Mouse (Mus musculus) G1E (cell line): ENCODE measurements around the gene Asb18. TPM values are rescaled to one million over a fixed set of nuclear protein-coding genes. Genes with fewer than 3 reads are reported as not detected.

Experiments used
- ATAC-seq: 2 replicates; pipeline ENCODE4 v1.8.0; 2016; ENCODE audit warnings: mild to moderate bottlenecking; ENCODE audit not compliant: insufficient number of reproducible peaks, poor library complexity, low FRiP score, severe bottlenecking; ENCODE audit errors: extremely low read depth
- DNase-seq: peaks from one replicate; pipeline ENCODE4 v3.0.0; 2012; ENCODE audit warnings: low spot score
- H3K27me3 ChIP-seq: 2 replicates; pipeline ENCODE4 v1.6.1; 2012; ENCODE audit warnings: mild to moderate bottlenecking, low read length, inconsistent platforms; ENCODE audit not compliant: insufficient read depth
- H3K36me3 ChIP-seq: replicated peaks from 2 replicates; pipeline ENCODE3; 2012; ENCODE audit warnings: mild to moderate bottlenecking, inconsistent platforms
- H3K4me1 ChIP-seq: 2 replicates; pipeline ENCODE4 v1.6.1; 2012; ENCODE audit warnings: low read depth, low read length, inconsistent platforms, mixed read lengths; ENCODE audit not compliant: insufficient read depth
- H3K4me3 ChIP-seq: 2 replicates; pipeline ENCODE4 v1.5.1; 2012; ENCODE audit warnings: low read depth, mild to moderate bottlenecking, inconsistent platforms, low read length, moderate library complexity, mixed read lengths
- H3K9me3 ChIP-seq: replicated peaks from 2 replicates; pipeline ENCODE4 v1.6.1; 2012; ENCODE audit warnings: inconsistent platforms
- CTCF ChIP-seq: IDR thresholded peaks from 2 replicates; pipeline ENCODE4 v1.5.1; 2012; ENCODE audit warnings: low read depth, low read length, inconsistent platforms, mixed read lengths
- GATA1 ChIP-seq: IDR thresholded peaks from 2 replicates; pipeline ENCODE4 v1.6.1; 2012; ENCODE audit warnings: borderline replicate concordance, low read length, inconsistent platforms, mixed read lengths
- GATA2 ChIP-seq: IDR thresholded peaks from 2 replicates; pipeline ENCODE4 v1.6.1; 2012; ENCODE audit warnings: low read depth, low read length, inconsistent platforms, borderline replicate concordance
- POLR2AphosphoS5 ChIP-seq: IDR thresholded peaks from 2 replicates; pipeline ENCODE4 v1.6.1; 2012; ENCODE audit warnings: low read depth, low read length, inconsistent platforms; ENCODE audit not compliant: insufficient replicate concordance
- TAL1 ChIP-seq: conservative IDR thresholded peaks from 2 replicates; pipeline ENCODE4 v1.6.1; 2012; ENCODE audit warnings: low read depth, low read length, inconsistent platforms, mixed read lengths
- polyA plus RNA-seq: library from polyadenylated mRNA; stranded (reverse); fragments of >175 nt; gene quantifications from 2 replicates; pipeline ENCODE4 v1.2.3, GENCODE M21; 2012
- total RNA-seq, 2 experiments: library from RNA; stranded (forward) in 1 of 2; stranded (reverse) in 1 of 2; fragments of 200-1000 nt in 1 of 2; fragments of >200 nt in 1 of 2; fragmentation: Nextera tagmentation in 1 of 2; gene quantifications; 2 replicates each; pipeline ENCODE4 v1.2.3; 2014 to 2017

The Asb18 gene
- total and polyA plus RNA-seq, 3 experiments = 0.05 TPM; not detected in 2

DNA sequence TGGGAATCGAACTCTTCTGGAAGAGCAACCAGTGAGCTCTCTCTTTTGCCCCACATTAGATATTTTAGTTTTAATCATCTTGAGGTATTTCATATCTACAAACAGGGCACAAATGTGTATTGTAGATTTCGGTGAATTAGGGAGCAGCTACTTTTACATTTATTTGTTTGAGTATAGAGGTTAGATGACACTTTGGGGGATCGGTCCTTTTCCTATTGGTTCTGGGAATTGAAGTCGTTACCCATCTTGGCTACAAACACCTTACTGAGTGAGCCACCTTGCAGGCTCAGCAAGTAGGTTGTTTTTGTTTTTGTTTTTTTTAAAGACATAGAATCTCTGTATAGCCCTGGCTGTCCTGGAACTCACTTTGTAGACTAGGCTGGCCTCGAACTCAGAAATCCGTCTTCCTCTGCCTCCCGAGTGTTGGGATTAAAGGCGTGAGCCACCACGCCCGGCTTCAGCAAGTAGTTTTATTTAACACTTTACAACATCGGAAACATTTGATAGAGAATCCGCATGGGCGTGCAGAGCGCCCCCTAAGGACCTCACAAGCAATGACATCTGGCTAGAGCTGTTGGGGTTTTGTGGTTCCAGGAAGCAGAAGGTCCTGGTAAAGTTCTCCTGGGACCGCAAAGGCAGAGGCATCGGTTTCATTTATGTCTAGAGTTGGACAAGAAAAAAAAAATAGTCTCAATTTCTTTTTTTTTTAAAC, 75.4 kb downstream of the Asb18 start:
- Histone ChIP-seq H3K36me3 (no peaks in the 10 kb centered on the region), H3K4me3 (no peak overlapping the region), H3K4me1 (no peaks in the 10 kb centered on the region), H3K9me3 (peaks cover 80% of the 10 kb centered on the region), H3K27me3 (peaks cover 2% of the 10 kb centered on the region; the same call in 1 of the 2 replicates)
- TF ChIP-seq TAL1 = no peak
- TF ChIP-seq CTCF = no peak
- TF ChIP-seq GATA1 = no peak
- TF ChIP-seq POLR2AphosphoS5 = no peak
- TF ChIP-seq GATA2 = no peak
- no peak for ATAC-seq
- no peak for DNase-seq

DNA sequence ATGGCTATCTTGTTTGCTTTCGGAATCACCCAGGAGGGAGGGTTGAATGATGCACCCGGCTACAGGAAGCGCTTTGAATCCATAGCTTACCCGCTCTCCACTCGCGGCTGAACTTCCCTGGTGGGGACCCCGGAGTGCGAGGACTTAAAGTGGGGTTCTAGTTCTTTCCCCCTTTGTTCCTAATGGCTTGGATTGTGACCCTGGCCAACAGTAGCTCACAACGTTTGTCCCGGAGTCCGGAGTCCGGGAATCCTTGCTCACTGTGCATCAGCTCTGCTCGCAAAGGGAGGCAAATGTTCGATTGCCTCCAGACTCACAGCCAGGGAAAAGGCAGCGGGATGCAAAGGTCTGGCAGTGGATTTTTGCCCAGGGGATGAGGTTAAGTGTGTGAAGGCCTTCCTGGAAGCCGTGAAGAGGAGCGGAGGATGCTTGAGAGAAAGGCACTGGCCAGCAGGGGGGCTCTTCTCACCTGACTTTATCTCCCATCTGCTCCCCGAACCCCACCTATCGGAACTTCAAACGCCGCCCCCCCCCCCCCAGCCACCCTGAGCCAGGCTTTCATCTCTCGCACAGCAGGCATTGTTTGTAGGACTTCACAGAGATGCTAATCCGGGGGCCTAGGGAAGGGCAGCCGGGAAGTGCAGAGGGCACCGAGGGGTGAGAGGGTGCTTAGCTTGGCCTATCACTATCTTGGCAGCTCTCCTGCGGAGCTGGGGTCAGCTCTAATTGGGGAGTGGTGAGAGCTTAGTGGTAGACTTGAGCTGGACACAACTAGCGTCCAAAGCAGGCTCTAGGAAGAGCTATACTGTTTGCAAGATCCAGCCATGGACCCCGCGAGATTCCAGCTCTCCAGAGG, 78.7 kb downstream of the Asb18 start:
- Histone ChIP-seq H3K4me1 (no peaks in the 10 kb centered on the region), H3K36me3 (no peaks in the 10 kb centered on the region), H3K27me3 (no peaks in the 10 kb centered on the region), H3K9me3 (peaks cover 80% of the 10 kb centered on the region), H3K4me3 (no peak overlapping the region)
- ATAC-seq = no peak
- DNase-seq = no peak
- TF ChIP-seq TAL1 = no peak
- TF ChIP-seq GATA2 = no peak
- TF ChIP-seq CTCF = no peak
- TF ChIP-seq GATA1 = no peak
- no peak for TF ChIP-seq POLR2AphosphoS5

DNA sequence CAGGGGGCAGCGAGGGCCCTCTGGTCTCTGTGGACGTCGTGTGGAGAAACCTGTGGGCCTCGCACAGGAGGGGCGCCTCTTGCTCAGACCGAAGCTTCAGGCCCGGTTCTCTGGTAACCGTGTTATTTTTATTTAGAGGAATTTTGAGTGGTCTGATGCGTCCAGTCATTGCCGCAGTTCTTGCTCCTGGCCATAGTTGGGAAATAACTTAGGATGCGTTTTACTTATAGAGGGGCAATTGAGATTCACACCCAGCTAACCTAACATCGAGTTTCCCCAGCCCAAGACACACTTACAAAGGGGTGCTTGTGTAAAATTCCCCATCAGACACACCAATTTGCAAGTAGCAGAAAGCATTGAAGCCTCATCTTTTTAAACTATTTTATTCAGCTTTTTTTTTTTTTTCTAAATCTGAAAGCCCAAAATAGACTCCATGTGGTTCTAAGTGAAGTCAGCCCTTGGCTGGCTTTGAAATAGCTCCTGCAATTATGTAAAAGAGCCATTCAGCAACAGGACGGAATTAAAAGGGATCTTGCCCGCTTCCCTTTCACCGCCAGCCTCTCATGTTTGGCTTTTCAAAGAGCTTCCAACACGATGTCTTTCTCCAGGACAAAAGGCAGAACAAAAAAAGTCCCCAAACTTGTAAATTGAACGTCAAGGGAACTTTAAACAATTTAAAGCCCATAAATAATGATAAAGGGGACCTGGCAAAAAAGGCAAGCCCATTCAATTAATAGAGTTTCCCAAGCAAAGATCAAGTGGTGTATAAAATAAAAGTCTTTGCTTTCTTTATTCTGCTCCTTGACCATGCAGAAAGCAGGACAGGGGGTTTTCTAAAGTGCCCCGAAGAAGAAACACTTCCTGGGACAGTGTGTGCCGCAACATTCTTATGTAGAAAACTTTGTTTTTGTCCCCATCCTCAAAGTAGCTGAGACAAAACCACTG, 79.9 kb downstream of the Asb18 start:
- Histone ChIP-seq H3K36me3 (no peaks in the 10 kb centered on the region), H3K27me3 (no peaks in the 10 kb centered on the region), H3K9me3 (peaks cover 81% of the 10 kb centered on the region), H3K4me3 (no peak overlapping the region), H3K4me1 (no peaks in the 10 kb centered on the region)
- ATAC-seq (no peak), DNase-seq (no peak)
- no peak for TF ChIP-seq GATA1
- no peak for TF ChIP-seq TAL1
- no peak for TF ChIP-seq GATA2
- TF ChIP-seq POLR2AphosphoS5 = no peak
- TF ChIP-seq CTCF = no peak

DNA sequence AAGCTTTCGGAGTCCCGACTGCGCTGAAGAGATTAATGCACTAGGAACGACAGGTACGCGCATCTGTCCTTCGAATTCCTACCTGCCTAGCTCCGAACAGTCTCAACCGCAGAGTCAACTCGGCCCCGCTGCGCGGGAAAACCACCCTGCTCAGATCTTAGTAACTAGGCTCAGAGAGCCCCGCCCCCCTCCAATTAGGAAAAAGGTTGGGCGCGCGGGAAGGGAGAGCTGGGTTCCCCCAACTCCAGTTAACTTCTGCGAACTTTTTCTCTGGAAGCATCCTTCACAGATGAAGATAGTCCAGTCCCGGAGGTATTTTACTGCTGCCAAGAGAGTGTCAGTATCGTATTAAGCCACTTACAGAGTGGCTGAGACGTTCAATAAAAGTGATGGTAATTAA, 80.7 kb downstream of the Asb18 start:
- no peak for DNase-seq
- Histone ChIP-seq H3K9me3 (peaks cover 83% of the 10 kb centered on the region), H3K4me1 (no peaks in the 10 kb centered on the region), H3K27me3 (no peaks in the 10 kb centered on the region), H3K36me3 (no peaks in the 10 kb centered on the region), H3K4me3 (no peak overlapping the region)
- no peak for ATAC-seq
- no peak for TF ChIP-seq POLR2AphosphoS5
- no peak for TF ChIP-seq CTCF
- TF ChIP-seq TAL1 = no peak
- TF ChIP-seq GATA2 = no peak
- TF ChIP-seq GATA1 = no peak

DNA sequence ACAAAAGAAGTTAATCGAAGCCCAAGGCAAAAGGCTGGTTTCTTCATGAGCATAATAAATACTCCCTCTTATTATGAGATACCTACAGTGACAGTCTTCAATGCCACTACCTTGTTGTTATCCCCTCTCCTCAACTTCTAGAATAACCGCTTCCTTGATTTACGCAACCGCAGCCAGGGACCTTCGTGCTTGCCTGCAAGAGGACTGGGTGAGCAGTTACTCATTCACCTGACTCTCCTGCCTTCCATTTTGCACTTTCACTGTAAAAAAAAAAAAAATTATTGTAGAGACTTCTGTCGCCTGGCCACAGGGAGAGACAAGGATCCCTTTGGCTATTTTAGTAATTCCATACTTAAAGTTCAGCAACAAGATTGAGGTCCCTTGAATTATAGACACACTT, 81.4 kb downstream of the Asb18 start:
- no peak for TF ChIP-seq GATA2
- TF ChIP-seq CTCF = no peak
- TF ChIP-seq GATA1 = no peak
- no peak for TF ChIP-seq POLR2AphosphoS5
- TF ChIP-seq TAL1 = no peak
- Histone ChIP-seq H3K27me3 (no peaks in the 10 kb centered on the region), H3K4me3 (no peak overlapping the region), H3K4me1 (no peaks in the 10 kb centered on the region), H3K9me3 (peaks cover 88% of the 10 kb centered on the region), H3K36me3 (no peaks in the 10 kb centered on the region)
- ATAC-seq (no peak), DNase-seq (no peak)
